Mouse (Mus musculus) megakaryocyte, embryonic 14.5 days (primary cell): ENCODE measurements around the gene Traf3ip3. TPM values are rescaled to one million over a fixed set of nuclear protein-coding genes. Genes with fewer than 3 reads are reported as not detected.

Experiments used
- H3K27me3 ChIP-seq: replicated peaks from 2 replicates; pipeline ENCODE3; 2012; ENCODE audit warnings: inconsistent platforms
- H3K36me3 ChIP-seq: replicated peaks from 2 replicates; pipeline ENCODE3; 2012; ENCODE audit warnings: low read length, inconsistent platforms, mixed read lengths
- H3K4me1 ChIP-seq: 2 replicates; pipeline ENCODE4 v1.6.1; 2012; ENCODE audit warnings: inconsistent platforms
- H3K4me3 ChIP-seq: replicated peaks from 2 replicates; pipeline ENCODE3; 2012; ENCODE audit warnings: moderate library complexity, mild to moderate bottlenecking, inconsistent platforms
- H3K9me3 ChIP-seq: 2 replicates; pipeline ENCODE4 v1.6.1; 2012; ENCODE audit warnings: inconsistent platforms
- FLI1 ChIP-seq: IDR thresholded peaks from 2 replicates; pipeline ENCODE4 v1.6.1; 2012; ENCODE audit warnings: low read length, inconsistent platforms, mixed read lengths
- GATA1 ChIP-seq: IDR thresholded peaks from 3 replicates; pipeline ENCODE4 v1.6.1; 2012; ENCODE audit warnings: mixed read lengths, low read length, inconsistent platforms, borderline replicate concordance
- polyA plus RNA-seq: library from polyadenylated mRNA; stranded (reverse); fragments of >175 nt; gene quantifications from 2 replicates; pipeline ENCODE4 v1.2.3, GENCODE M21; 2012; ENCODE audit warnings: low replicate concordance; ENCODE audit not compliant: insufficient read depth

Gene Traf3ip3
- polyA plus RNA-seq, 1 experiment: 33.7 TPM

GRCm38 (mm10) chr1:193169228-193169627 lies 32.3 kb downstream of the Traf3ip3 start:
- Histone ChIP-seq H3K27me3 (peaks cover 9% of the 10 kb centered on the region), H3K4me3 (no peak overlapping the region), H3K36me3 (no peaks in the 10 kb centered on the region), H3K4me1 (peaks cover 34% of the 10 kb centered on the region), H3K9me3 (no peaks in the 10 kb centered on the region)
- TF ChIP-seq GATA1 (no peak), FLI1 (no peak)

DNA sequence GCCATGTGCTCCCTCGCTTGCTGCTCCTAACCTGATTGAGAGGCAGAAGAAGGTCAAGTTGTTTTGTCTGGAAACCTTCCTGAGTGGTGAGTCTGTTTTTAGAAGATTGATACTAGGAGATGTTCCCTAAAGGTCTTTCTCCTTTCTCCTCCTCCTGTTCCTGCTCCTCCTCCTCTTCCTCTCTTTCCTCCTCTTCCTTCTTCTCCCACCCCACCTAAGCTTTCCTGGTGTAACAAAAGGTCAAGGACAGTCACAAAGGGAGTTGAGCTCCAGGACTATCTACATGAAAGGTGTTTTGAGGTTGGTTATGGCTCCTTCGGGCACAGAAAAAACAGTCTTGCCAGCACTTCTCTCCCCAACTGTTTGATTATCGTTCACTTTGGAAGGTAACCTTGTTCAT lies 33.8 kb downstream of the Traf3ip3 start, which contains the start of gene A130010J15Rik:
Gene A130010J15Rik, plus strand, starts transcription at position 301 of the 400 bp plus-strand sequence.
- H3K36me3 ChIP-seq: no peaks in the 10 kb centered on the region
- H3K4me3 ChIP-seq: peak within 1 kb of the TSS; percentile 62
- TF ChIP-seq GATA1 (no peak), FLI1 (no peak)
- peaks cover 26% of the 10 kb centered on the region for H3K4me1 ChIP-seq
- H3K9me3 ChIP-seq: no peaks in the 10 kb centered on the region
- peaks cover 12% of the 10 kb centered on the region for H3K27me3 ChIP-seq

DNA sequence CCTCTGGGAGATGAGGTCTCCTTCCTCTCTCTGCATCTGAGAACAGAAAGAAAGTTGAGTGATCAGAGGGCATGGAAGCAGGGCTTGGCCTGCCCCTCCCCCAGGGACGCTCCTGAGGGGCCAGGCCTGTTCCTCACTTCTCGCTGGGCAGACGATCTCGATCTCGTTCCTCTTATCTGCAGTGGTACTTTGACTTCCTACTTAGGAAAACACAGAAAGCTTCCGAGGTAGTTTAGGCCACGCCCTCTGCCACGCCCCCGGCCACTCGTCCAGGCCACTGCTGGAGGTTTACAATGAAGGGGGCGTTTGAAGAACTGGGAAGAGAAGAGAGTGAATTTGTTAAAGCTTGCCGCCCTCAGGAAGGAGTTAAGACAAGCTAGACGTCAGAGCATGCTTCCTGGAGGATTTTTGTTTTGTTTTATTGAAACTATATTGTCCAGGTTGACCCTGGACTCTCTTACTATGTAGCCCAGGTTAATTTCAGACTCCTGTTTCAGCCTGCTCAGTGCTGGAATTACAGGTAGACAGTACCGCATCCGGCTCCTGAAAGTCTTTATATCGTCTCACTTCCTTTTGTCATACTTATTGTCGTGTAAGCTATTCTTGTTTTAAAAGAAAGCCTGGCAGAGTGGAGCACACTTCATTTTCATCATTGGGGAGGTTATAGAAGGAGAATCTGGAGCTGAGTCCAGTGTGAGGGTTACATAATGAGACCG lies 41.0 kb downstream of the Traf3ip3 start:
- Histone ChIP-seq H3K9me3 (no peaks in the 10 kb centered on the region), H3K27me3 (peaks cover 22% of the 10 kb centered on the region), H3K36me3 (no peaks in the 10 kb centered on the region), H3K4me3 (peak overlapping the region; percentile 91), H3K4me1 (peaks cover 40% of the 10 kb centered on the region)
- no peak for TF ChIP-seq GATA1
- TF ChIP-seq FLI1: no peak

DNA sequence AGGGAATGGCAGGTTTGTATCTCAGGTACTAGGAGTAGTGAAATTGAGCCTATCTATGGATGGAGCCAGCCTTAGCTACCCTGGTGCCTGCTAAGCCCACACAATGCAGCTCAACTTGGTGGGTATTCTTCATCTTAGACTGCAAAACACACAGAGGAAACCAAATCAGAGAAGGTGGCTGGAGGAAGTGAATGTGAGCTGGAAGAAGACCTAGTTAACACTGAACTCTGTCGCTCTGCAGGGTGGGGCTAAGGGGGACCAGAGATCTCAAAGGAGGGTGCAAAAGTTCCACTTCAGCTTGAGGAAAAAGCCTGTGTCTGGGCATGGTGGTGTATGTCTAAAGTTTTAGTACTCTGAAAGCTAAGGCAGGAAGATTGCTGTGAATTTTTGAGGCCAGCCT lies 41.9 kb downstream of the Traf3ip3 start:
- no peaks in the 10 kb centered on the region for H3K9me3 ChIP-seq
- H3K36me3 ChIP-seq: no peaks in the 10 kb centered on the region
- peaks cover 46% of the 10 kb centered on the region for H3K4me1 ChIP-seq
- peak overlapping the region; percentile 91 for H3K4me3 ChIP-seq
- no peak for TF ChIP-seq FLI1
- peaks cover 27% of the 10 kb centered on the region for H3K27me3 ChIP-seq

DNA sequence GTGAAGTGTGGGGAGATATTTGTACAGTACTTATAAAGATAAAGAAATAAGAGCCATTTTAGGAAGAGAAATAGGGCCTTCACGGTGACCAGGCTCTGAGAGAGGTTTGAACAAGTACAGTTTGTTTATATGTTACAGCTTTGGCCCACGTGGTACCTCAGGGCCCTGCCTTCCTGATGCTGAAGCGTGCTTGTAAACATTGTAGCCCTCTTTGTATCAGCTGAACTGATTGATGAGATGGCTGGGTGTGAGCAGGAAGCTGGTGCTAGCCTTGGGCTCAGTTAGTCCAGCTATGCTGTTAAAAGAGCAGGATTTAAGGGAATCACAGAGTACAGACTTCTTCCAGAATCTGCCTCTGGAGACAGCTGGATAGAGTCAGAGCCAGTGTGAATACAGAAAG lies 42.3 kb downstream of the Traf3ip3 start:
- Histone ChIP-seq H3K4me3 (no peak overlapping the region), H3K4me1 (peaks cover 51% of the 10 kb centered on the region)
- no peak for TF ChIP-seq GATA1
- TF ChIP-seq FLI1: no peak

GRCm38 (mm10) chr1:193157111-193157492 lies 44.4 kb downstream of the Traf3ip3 start:
- Histone ChIP-seq H3K4me1 (peaks cover 68% of the 10 kb centered on the region), H3K27me3 (peaks cover 44% of the 10 kb centered on the region), H3K4me3 (no peak overlapping the region), H3K36me3 (no peaks in the 10 kb centered on the region), H3K9me3 (no peaks in the 10 kb centered on the region)
- TF ChIP-seq GATA1: no peak
- TF ChIP-seq FLI1: no peak

More for the DNA sequence above, 42.3 kb downstream of the Traf3ip3 start:
- Histone ChIP-seq H3K36me3 (no peaks in the 10 kb centered on the region), H3K9me3 (no peaks in the 10 kb centered on the region), H3K27me3 (peaks cover 31% of the 10 kb centered on the region)

DNA sequence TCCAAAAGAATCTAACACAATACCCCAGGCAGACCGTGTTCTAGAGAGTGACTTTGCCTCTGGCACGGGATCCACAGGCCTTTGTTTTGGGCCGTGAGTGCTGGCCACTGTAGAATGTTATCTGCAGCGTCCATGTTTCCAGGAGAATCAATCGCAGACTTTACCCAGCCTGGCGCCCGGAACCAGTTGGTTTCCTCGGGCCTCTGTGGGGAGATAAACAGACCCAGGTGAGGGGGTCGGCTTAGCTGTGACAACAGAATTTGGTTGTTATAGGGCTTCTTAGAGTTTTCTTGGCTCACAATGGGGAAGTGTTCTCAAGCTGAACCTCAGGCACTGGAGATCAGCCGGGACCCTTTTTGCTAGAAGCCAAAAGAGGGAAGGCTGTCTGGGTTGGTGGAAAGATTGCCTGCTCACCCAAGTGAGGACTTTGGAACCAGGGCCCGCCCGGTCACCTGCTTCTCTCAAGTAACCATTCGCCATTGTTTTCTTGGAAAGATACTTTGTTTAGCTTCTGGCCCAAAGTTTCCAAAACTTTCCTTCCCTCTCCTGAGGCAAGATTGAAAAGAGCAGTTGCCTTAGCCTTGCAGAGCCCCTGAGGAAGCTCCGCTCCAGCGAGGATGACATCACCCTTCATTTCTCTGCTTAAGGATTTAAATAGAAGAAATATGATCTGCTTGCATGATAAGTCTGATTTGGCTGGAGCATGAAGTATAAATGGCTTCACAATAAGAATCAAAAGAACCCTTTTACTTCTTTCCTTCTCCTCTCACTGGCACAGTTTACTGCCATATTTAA lies 45.0 kb downstream of the Traf3ip3 start:
- TF ChIP-seq GATA1 (no peak), FLI1 (no peak)
- Histone ChIP-seq H3K9me3 (no peaks in the 10 kb centered on the region), H3K4me3 (no peak overlapping the region), H3K27me3 (peaks cover 49% of the 10 kb centered on the region), H3K36me3 (no peaks in the 10 kb centered on the region), H3K4me1 (peaks cover 73% of the 10 kb centered on the region)

- Histone ChIP-seq H3K36me3 (no peaks in the 10 kb centered on the region), H3K9me3 (no peaks in the 10 kb centered on the region), H3K27me3 (peaks cover 68% of the 10 kb centered on the region), H3K4me3 (no peak overlapping the region), H3K4me1 (peaks cover 66% of the 10 kb centered on the region)
- TF ChIP-seq GATA1 (no peak), FLI1 (no peak)
Measured at GRCm38 (mm10) chr1:193153561-193153960, 47.9 kb downstream of the Traf3ip3 start.

DNA sequence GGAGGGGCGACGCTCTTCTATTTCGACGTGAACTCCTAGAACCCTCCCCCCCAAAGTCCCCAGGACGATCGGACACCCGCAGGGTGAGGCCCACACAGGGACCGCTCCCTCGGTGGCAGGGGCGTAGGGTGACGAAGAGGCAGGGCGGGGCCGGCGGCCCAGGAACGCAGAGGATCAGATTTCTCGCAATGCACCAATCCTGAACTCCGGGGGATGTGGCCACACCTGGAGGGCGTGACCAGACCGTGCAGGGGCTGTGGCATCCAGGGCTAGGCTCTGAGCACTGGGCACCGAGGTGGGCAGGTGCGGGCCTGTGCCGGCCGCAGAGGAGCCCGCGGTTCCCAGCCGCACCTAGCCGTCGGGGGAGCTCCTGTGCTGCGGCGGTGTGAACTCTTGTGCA lies 48.6 kb downstream of the Traf3ip3 start, which contains the start of gene Irf6:
Gene Irf6, plus strand, starts transcription at position 240 of the 400 bp plus-strand sequence.
- H3K4me3 ChIP-seq: peak within 1 kb of the TSS; percentile 53
- H3K27me3 ChIP-seq: peaks cover 67% of the 10 kb centered on the region
- peaks cover 66% of the 10 kb centered on the region for H3K4me1 ChIP-seq
- H3K36me3 ChIP-seq: no peaks in the 10 kb centered on the region
- no peaks in the 10 kb centered on the region for H3K9me3 ChIP-seq
- TF ChIP-seq FLI1: no peak
- no peak for TF ChIP-seq GATA1

DNA sequence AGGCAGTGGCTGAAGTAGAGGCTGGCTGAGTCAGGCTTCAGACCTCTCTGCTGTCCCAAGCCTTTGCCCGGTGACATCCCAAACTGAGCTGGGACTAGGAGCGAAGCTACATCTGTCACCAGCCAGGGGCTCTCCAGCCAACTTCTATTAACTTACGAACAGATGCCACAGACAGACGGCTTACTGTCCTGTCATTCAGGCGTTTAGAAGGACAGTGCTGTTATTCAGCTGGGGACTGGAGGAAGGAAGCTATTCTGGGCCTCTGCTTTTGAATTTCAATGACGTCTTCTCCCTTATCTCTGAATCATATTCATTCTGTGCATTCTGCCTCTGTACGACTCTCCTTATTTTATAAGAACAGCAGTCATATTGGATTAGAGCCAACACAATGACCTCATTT lies 50.4 kb downstream of the Traf3ip3 start:
- peaks cover 60% of the 10 kb centered on the region for H3K4me1 ChIP-seq
- H3K4me3 ChIP-seq: no peak overlapping the region
- no peaks in the 10 kb centered on the region for H3K36me3 ChIP-seq
- H3K9me3 ChIP-seq: 0 out of 2 replicates have a peak, but pooled peaks cover 3% of the 10 kb centered on the region
- TF ChIP-seq FLI1 (no peak), GATA1 (no peak)
- peaks cover 64% of the 10 kb centered on the region for H3K27me3 ChIP-seq
